Mouse (Mus musculus) brain, embryonic 14.5 days (tissue): ENCODE measurements at regions not wholly inside any gene's neighbourhood (a gene's known extent, or its start where the extent isn't known, plus 50 kb on each side); places are given as distances from the start of the nearest gene placed in this dataset.

ENCODE experiments used
- DNase-seq: peaks from one replicate; pipeline ENCODE4 v3.0.0-alpha.2; 2011; ENCODE audit warnings: low read depth
- CTCF ChIP-seq: fragments of 200-500 bp; IDR thresholded peaks from 2 replicates; pipeline ENCODE4 v1.5.1; 2012; ENCODE audit warnings: inconsistent platforms, mild to moderate bottlenecking, moderate library complexity, borderline replicate concordance; ENCODE audit not compliant: insufficient read depth, insufficient read length; ENCODE audit errors: extremely low read depth
- POLR2A ChIP-seq: fragments of 200-500 bp; IDR thresholded peaks from 2 replicates; pipeline ENCODE4 v1.6.1; 2012; ENCODE audit warnings: mild to moderate bottlenecking, inconsistent platforms, borderline replicate concordance; ENCODE audit not compliant: poor library complexity, insufficient read depth, insufficient read length, severe bottlenecking; ENCODE audit errors: extremely low read depth

- no peak for DNase-seq
- TF ChIP-seq POLR2A (no peak), CTCF (no peak)
These were observed 402.2 kb upstream of the Cdh9 start for GRCm38 (mm10) chr15:16326327-16326726.
